Mouse (Mus musculus): Measurements from ENCODE around the gene Rsad1.

Rsad1 gene

DNA sequence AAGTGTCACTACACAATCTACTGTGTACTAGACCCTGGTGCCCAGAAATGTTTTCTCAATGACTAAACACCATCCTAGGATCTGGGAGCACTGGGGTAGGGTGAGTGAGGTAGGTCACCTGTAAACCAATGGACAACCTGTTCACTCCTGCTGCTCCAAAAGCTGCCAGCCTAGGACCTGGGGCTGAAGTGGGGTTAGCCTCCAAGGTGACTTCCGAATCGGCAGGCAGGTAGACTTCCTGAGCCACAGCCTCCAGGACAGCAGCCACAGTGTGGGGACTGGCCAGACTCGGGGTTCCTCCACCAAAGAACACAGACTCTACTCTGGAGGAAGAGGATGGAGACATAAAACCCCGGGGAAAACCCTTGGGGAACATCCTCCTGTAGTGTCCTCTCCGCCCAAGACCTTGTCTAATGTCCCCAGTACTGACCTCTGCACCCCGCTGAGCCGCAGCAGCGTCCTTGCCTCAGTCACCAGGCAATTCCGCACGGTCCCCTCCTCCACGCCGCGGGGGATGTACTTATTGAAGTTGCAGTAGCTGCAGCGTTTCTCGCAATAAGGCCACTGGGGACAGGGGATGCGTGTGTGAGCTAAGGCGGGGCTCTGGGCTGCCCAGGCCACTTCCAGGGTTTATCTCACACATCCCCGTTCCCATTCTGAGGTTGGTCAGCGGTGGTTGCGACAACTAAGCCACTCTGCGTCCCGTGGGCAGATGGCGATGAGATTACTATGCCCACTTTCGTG, 842 bp downstream of the Rsad1 start:
- DNase-seq (ENCODE audit: low read depth, low spot score), result peak; percentile 54

DNA sequence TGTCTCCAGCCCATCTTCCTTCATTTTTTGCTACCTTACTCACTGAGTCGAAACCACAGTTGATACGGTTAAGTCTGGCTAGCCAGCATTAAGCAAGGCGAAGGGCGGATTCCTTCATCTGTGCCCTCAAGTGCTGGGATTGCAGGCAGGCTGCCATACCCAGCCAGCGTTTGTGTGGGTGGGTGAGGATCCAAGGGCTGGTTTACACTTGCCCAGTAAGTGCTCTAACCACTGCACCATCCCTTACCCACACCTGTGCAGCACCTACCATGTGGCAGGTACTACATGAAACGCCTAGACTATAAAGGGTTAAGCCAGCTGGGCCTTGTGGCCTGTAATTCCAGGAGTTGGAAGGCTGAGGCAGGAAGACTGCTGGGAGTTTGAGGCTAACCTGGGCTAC, 1.8 kb downstream of the Rsad1 start:
- DNase-seq (ENCODE audit: low read depth, low spot score), result no peak

DNA sequence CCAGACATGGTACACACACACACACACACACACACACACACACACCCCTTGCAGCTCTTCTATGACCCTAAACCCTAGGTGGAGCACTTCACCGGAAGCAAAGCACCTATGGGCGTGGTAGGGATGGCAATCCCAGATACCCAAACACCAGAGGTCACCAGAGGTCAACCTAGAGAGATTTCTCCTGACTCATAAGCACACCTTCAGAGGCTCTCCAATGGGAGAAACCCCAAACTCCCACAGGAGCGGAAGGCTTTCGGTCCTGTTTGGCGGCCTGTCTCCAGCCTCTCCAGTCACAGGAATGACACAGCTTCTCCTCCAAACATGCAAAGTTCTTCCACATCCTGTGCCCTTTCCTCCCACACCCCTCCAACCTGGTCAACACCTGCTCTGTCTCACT, 2.7 kb downstream of the Rsad1 start:
- DNase-seq (ENCODE audit: low read depth, low spot score), result no peak

DNA sequence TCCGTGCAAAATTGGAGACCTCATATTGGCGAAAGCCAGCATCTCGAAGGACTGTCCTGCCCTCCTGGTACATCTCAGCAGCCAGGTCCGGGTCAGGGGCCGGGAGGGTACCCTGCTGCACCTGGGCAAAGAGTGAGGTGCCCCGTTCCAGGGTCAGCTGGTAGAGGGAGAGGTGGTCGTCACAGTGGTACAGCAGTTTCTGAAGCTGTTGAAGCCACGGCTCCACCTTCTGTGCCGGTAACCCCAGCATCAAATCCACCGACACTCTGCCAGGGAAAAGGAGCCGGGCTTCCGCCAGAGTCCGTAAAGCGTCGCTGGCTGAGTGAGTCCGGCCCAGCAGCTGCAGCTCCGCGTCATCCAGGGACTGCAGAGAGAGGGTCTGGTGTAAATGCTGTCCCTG, 4.6 kb downstream of the Rsad1 start:
- DNase-seq (ENCODE audit: low read depth, low spot score), result no peak

DNA sequence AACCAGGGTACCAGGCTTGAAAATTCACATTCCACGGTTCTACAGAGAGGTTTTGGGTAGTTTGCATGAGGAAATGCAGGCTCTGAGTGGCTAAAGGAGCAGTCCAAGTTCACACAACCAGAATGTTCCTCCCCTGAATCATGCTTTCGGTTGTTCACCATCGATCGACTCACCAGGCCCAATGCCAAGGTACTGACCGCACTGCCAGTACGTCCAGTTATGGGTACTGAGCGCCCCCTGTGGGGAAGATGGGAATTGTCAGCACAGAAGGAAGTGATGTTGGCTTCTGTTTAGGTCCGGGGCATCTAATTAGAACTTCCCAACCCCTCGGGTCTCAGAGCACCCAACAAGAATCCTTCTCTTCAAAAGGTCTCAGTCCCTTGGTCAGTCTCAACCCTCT, 5.1 kb downstream of the Rsad1 start:
- peak; percentile 58 for DNase-seq (ENCODE audit: low read depth, low spot score)

DNA sequence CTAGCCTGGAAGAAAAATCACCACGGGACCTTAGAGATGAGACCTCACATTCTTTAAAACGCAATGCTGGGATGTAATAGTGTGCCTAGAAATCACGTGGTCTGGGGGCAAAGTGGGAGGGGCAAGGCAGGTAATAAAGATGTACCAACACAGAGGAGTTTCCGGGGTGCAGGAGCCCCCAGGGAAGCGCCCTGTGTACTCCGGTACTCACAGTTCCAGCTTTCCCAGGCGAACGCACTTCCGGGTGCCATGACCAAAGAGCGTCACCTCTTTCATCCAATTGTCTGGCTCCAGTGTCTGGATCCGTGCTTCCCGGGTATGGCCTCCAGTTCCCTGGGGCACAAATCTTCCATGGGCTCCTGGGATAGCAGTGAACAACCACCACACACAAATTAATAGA, 5.7 kb downstream of the Rsad1 start:
- DNase-seq (ENCODE audit: low read depth, low spot score), result no peak

DNA sequence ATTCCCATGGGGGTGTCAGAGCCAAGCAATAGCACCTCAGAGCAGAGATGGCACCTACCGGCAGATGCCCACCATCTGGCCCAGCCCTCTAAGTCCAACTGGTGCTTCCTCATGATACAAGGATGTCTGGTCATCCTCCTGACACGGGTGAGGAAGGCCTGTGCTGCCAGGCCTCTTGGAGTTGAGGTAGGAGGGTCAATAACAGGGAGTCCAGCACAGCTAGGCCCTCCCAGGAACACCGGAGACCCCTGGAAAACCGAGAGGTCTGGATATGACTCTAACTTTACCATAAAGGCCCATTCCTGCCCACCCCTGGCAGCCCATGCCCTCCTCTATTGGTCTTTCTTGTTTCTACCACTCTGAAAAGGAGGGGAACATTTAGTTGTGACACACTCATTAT, 6.7 kb downstream of the Rsad1 start:
- DNase-seq (ENCODE audit: low read depth, low spot score), result no peak

DNA sequence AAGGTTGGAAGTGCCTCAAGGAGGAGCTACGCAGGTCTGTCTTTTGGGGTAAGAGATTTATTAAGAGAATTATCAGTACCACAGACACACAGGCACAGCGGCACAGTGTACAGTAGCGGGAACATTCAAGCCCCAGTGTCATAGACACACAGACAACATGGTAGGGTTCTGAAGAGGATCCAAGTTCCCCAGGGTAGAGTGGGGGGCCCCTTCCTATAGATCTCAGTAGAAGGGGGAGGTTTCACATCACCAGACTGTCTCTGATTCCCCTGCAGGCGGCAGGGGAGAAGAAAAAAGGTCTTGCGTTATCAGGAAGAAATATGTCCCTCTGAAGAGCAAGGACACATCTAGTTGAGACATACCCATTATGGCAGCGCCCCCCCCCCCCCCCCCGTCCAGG, 9.3 kb downstream of the Rsad1 start:
- DNase-seq (ENCODE audit: low read depth, low spot score), result no peak

DNA sequence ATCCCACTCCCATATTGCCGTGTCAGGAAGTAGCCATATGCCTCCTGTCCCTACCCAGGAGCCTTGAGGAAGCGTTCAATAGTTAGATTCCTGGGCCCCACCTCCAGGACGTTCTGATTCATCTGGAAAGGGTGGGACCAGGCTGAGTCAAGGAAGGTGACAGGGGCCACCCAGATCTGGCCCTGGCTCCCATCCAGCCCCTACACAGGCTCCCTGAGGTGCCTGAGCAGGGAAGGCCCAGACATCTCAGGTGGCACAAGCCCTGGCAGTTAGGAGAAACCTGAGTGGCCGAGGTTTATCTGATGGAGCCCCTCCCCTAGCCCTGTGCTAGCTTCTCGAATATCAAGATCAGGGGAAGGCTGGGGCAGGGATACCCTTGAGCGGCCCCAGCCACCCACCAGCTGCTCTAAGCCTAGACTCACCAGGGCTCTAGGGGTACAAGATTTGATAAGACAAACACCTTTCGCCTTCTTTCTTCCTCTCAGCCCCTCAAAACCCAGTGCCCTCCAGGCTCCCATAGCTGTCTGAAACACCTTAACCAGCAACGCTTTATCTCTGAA, 10.2 kb downstream of the Rsad1 start:
- DNase-seq (ENCODE audit: low read depth, low spot score), result no peak

DNA sequence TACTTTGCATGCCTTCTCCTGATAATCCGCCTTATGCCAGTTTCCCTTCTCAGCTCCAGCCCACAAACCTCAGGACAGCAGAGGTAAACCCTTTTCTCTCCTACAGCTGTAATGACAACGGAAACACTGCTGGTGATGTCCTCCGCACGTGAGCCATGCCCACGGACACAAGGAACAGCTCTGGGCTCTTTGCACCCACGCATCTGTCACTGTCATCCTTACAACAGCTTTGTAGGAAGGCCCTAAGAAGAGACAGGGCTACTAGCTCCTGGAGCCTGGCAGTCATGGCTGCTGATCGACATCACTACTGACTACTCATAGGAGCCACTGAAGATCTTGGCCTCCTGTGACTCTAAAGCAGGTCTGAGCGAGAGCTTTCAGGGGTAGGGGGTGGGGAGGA, 15.9 kb downstream of the Rsad1 start:
- no peak for DNase-seq (ENCODE audit: low read depth, low spot score)

DNA sequence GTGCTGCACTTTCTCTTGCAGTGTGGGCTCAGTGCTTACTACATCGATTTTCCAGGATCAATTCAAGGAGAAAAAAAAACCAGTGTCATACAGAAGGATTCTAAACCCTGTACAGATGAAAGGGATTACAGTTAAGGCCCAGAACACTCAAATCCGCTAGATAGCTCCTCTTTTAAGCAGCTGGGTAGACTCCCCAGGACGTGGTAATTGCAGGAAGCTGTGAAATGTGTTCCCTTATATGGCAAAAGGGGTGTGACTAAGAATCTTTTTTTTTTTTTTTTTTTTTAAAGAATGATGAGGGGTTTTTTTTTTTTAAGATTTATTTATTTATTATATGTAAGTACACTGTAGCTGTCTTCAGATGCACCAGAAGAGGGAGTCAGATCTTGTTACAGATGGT, 20.2 kb downstream of the Rsad1 start:
- no peak for DNase-seq (ENCODE audit: low read depth, low spot score)

DNA sequence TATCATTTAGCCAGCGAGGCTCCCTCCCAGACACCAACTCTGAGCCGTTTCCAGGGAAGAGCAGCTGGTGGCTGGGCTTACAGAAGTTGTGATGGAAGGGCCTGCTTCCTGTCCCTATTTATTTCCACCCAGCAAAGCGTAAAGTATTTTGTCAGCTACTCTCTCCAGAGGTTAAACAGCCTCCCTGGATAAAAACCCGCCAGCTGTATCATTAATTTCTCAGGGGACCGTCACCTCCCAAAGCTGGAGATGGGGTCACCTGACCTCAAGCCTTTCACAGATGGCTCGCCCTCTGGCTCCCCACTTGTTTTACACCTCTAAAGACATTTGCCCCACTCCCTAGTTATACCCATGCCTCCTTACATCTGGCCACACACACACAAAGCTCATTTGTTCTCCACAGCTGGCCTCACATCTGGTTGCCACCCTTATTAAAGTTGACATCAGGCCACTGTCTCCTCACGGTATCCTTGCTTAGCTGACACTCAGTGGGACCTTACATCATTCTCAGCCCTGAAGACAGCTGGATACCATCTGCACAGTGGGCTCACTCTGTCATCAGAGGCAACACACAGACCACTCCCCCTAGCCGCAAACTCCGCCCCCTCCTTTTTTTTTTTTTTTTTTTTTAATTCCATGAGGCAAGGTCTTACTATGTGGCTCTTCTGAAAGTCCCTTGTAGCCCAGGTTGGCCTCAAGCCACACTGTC, 22.7 kb downstream of the Rsad1 start:
- DNase-seq (ENCODE audit: low read depth, low spot score), result no peak

DNA sequence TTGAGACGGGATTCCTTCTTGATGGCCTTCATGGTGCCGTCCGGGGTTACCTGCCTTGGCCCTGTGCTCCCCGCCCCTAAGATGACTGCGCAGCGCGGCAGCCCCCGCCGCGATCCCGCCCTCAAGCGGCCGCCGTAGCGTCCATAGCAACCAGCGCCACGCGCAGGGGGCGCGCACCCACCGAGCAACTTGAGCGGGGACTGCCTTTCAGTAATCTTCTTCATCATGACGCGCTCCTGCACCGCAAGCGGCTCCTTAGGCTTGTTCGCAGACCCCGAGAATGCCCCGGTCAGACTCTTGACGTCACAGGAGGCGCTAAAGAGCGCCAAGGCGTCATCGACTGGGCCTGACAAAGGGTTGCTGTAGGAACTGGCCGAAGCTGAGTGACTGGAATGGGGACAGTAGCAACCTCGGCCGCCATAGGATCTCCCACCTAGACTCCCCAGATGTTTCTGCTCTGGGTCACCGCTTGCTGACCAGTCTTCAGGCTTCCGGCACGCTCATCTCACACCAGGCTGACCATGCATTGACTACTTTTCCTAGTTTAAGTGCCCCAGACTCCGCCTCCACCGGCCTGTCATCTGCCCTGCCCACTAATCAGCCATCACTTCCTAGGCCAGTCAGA, 27.7 kb downstream of the Rsad1 start, which contains the start of gene Mycbpap:
Gene Mycbpap, minus strand, starts transcription at position 524 of the 625 bp plus-strand sequence.
- peak; percentile 34 for DNase-seq (ENCODE audit: low read depth, low spot score)

DNA sequence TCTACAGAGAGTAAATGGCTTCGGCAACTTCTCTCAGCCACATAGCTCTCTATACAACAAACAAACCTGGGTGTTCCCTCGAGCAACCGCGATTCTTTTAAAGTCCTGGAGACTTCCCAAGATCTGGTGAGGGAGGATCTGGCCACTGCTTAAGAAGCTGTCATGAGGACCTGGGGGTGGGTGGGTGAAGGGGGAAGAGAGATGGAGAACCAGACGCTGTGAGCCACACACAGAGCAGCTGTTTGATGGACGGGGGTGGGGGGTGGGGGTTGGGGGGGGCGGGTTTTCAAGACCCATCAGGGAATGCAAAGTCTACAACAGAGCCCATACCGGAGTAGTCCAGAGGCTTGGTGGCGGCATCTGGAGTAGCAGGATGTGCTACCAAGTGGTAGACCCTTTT, 35.6 kb downstream of the Rsad1 start:
- DNase-seq (ENCODE audit: low read depth, low spot score), result no peak

DNA sequence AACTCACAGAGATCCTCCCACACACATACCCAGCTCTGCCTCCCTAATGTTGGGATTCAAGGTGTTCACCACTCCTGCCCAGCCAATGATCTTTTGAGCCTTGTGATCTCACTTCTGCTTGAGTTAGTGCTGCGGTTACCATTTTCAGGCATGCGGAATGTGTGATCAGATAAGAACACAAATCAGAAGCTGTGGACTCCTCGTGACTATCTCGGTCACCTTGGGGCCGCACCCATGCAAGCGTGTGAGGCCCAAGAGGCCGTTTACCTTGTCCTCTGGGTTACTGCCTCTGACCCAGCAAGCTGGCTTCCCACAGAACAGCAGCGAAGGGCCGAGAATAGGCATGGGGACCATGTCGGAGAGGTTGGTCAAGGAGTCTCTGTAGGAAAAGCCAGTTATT, 40.1 kb downstream of the Rsad1 start:
- no peak for DNase-seq (ENCODE audit: low read depth, low spot score)

DNA sequence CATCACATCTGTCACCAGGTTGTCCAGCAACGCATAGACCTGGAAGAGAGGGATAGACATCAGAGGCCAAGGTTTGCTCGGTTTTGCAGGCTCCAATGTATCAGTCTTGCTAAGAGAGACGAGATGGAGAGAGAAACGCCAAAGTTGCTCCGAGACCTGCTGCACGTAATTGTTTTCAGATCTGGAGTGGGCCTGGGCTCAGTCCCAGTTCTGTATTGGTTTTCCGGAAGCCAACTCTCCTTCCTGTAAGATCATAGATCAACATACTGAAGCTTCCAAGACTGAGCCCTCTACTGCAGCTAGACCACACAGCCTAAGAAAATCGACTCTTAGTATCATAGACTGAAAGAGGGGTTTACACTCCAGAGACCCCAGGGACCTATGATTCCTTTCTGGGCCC, 47.6 kb downstream of the Rsad1 start:
- DNase-seq (ENCODE audit: low read depth, low spot score), result no peak

DNA sequence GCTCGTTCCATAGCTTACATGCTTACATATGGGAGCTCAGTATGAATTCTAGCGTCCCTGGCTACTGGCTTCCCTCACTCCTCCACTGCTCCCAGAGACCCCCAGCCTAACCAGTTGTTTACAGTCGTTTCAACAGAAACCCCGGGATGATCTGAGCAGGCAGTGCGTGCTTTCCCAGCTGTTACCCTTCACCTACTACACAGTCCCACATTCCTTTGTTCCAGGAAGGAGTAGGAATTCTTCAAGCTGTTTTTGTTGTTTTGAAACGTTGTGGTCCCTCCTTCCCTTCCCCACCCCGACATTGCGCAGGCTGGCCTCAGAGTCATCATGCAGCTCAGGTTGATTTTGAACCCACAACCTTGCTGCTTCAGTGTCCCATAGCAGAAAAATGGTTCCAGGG, 48.7 kb downstream of the Rsad1 start:
- DNase-seq (ENCODE audit: low read depth, low spot score), result no peak

DNA sequence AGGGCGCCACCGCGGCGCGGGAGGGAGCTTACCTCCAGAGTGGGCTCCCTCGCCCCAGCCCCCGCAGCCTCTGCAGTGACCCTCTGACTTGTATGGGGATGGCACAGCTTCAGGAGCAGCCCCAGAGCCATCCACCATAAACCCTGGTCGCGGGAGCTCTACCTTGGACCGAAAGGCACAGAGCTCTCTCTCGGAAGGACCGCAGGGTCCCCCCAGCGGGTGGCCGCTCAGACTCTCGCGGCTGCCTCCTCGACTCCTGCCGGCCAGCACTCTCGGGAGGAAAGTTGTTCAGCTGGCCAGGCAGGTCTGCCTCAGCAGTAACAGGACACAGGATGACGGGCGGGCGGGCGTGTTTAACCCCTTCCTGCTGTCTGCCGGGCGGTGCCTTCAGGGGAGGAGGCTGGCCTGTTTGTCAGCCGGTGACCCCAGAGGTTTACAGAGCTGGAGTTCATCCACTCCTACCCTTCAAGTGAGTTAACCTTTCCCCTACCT, 49.3 kb downstream of the Rsad1 start, which contains the start of gene Epn3:
Gene Epn3, minus strand, starts transcription at position 314 of the 492 bp plus-strand sequence.
- DNase-seq (ENCODE audit: low read depth, low spot score), result no peak

DNA sequence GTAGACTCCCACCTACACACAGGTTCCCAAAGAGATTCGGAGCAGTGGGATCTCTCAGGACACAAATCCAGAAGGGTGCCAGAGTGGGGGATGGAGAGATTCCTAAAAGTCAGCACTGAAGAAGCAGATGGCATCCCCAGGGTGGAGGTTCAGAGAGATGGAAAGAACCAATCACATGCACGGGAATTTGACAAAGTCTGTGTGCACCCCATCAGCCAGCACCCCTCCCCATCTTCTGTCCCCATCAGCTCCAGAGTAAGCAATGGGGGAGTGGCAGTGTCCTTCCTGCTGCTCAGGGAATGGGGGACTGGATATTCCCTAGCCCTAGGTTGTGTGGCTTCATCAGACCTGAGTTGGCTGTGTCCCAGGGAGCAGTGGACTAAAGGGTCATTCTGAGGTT, 50.0 kb downstream of the Rsad1 start:
- DNase-seq (ENCODE audit: low read depth, low spot score), result no peak

DNA sequence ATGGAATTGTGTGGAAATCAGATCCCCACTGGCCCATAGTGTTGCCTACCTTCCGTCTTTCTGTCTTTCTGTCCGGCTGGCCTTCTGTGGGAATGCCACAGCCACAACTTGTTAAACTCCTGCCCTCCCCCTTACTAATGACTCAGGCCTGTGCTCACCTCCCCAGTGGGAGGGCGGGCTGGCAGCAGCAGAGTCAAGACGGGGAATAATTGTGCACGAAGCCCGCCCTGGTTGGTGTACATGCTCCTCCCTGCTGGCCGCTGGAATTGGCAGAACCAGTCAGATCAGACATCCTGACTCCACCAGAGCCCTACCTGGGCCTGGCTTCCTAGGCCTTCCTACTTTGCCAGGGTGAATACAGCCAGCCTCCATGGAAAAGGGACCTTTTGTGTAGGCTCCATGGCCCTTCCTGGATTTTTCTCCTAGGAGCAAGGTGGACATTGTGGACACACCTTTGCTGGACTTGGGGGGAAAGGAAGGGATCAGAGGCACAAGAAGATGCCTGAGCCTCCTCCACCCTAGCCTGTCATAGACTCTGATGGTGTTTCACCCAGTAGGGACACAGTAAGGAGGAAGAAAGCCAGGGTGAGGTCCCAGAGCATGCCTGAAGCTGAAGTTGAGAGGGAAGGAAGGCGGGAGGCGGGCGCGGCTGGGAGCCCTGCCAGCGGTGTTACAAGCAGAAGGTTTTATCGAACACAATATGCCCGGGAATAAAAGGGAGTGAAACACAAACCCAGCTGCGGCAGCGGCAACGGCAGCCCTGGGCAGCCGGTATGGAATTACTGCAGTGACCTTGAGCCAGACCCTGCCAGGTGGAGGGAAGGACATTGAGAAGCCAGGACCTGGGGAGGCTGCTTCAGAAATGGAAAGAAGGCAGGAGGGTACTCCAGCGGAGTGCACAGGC, 50.7 kb downstream of the Rsad1 start:
- DNase-seq (ENCODE audit: low read depth, low spot score), result no peak

DNA sequence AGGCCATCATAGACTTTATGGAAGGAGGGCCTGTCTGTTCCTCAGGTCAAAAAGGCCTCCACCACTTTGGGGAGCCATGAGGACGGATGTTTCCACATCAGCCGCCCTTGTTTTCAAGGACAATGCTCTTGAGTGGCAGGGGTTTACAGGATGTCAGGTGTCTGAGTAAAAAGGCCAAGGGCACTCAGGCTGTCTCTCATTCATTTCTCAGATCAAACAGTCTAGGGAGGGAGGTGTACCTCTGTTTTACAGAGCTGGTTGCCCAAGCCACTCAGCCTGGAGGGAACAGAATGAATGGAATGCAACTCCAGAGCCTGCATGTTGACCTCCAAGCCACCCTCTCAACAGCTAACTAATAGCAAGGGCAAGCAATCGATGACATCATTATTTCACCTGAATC, 53.6 kb downstream of the Rsad1 start:
- no peak for DNase-seq (ENCODE audit: low read depth, low spot score)

All from CD4-positive, CD25-positive, alpha-beta regulatory T cell, adult 2 months (primary cell).